Mouse (Mus musculus): Measurements from ENCODE around the gene Gnaq.

DNA sequence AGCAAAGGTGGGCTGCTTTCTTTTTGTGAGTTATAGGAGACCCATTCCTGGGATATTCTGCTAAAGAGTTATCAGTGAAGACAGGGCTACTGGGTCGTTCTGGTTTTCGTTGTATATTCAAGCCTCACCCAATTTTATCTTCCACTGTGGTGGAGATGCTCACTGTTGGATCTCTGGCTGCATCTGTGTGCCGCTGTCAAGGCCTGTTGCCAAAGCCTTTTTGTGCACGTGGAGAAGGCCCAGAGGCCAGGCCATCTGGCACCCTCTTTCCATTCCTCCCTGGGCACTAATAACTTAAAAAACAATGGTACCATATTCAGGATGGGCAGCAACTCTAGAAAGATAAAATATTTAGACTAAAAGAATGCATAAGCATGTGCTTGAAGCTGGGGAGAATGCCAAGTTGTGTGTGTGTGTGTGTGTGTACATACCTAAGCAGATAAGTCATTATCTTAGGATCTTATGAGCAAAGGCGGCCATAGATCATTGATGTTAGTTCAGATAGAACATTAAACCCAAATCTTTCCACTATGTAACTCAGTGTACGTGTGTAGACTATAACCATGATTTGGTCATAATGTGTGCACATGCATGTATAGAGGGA, 257.7 kb downstream of the Gnaq start:
- TF ChIP-seq FLI1 (IDR thresholded peaks at IDR 0.05; ENCODE audit: low read length): no peak
- TF ChIP-seq GATA1 (IDR thresholded peaks at IDR 0.05; ENCODE audit: borderline replicate concordance, low read length): no peak
